Mouse (Mus musculus): ENCODE measurements around the gene Nhs.

Nhs gene

GRCm38 (mm10) chrX:162021724-162022123 lies 137.8 kb downstream of the Nhs start:
- in situ Hi-C loops (cut with MboI; ENCODE audit: unreplicated experiment in 2 of 2): no loop called here

DNA sequence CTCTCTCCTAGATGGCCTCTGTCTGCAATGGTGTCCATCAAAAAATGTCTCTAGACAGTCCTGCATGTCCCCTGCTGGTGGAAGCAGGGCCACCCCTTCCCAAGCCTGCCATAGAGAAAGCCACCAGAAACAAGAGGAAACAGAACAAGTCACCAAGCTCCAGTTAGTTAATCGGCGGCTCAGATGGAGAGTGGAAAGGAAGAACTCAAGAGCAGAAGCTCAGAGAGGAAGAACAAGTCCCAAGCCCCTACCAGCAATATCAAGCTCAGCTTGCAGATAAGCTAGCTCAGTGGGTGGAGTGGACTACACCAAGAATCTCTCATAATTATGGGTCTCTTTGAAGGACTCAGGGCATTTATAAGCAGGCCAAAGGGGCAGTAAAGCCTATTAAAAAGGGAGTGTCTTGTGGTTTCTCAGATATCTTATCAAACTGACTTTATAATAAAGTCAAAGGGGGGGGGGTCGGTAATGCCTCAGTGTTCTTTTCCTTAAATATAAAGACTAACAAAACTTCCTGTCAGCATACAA lies 139.4 kb downstream of the Nhs start:
- in situ Hi-C loops (cut with MboI; ENCODE audit: unreplicated experiment in 2 of 2): no loop called here

GRCm38 (mm10) chrX:162017471-162017870 lies 142.1 kb downstream of the Nhs start:
- in situ Hi-C loops (cut with MboI; ENCODE audit: unreplicated experiment in 2 of 2): no loop called here

DNA sequence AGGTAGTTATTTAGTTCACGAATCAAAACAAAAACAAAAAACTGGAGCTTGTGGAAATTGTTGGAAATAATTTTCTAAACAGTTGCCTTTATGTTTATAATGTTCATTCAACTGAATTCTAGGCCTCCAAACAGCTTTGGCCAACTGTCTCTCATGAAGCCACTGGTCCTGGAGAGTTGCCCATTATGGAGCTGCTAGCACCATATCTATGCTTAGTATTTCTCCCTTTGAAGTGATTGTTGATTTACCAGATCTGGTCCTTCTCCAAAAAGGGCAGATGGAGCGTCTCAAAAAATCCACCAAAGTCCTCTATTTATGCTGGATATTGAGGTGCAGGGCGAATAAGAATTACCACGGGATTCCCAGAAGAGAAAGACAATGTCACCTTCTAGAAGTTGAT lies 147.0 kb downstream of the Nhs start:
- in situ Hi-C loops (cut with MboI; ENCODE audit: unreplicated experiment in 2 of 2): no loop called here

DNA sequence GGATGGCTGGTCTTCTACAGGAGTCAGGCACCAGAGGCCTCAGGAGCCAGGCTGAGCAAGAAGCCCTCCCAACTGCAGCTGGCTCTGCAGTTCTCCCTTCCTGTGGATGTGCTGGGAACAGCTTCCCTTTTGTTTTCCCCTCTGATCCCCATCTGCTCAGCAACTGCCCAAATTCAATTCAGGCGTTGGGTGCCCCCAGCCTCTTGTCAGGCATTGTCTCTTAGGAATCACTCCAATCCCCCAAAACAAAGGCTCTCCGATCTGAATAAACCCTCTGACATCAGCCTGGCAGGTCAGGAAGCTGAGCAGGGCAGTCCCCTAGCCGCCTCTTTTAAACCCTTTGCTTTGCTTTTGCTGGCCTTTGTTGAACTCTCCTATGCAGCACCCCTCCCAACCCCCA lies 149.7 kb downstream of the Nhs start:
- in situ Hi-C loops (cut with MboI; ENCODE audit: unreplicated experiment in 2 of 2): no loop called here

- in situ Hi-C loops (cut with MboI; ENCODE audit: unreplicated experiment in 2 of 2): no loop called here
These were observed 155.7 kb downstream of the Nhs start for GRCm38 (mm10) chrX:162003818-162004217.

DNA sequence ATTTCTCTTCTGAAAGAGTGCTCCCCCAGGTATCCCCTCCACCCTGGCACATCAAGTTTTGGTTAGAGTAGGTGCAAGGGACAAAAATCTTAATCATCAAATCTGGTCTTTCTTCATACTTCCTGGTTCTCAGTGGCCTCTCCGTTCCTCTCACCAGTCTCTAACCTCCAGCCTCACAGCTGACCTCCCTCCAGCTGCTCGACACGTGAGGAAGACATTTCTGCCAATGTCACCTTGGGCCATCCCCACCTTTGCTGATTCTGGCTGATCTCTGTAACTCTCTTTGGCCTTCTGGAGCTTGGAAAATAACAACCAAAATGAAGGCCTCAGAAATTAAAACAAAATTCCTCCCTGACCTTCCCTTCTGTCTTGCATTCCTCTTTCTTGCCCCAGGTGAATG lies 160.7 kb downstream of the Nhs start:
- in situ Hi-C loops (cut with MboI; ENCODE audit: unreplicated experiment in 2 of 2): no loop called here

DNA sequence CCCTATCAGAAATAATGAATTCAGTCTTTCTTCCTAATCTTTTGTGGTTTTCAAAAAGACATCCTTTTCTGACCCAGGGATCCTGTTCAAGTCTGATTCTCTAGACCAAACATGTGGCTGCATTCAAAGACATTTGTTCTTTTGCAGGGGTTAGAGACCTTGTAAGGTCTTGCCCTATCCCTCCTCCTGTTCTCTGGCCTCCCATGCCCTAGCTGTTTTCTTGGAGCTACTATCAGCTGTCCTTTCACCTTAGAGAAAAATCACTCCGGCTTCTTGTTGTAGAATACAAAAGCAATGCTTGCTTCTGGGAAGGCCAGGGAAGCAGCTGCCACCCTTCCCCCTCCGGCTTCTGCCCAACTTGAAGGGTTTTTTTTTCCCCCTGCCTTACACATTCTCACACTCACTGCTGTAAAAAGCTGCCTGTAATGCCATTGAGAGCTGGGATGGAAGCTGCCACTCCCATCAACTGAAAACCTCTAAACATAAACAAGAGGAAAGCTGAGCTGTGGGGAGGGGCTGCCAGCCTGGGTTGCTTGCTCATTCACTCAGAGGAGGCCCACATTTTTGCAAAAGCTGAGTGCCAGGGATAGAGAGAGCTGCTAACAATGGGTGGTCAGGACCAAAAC lies 162.2 kb downstream of the Nhs start:
- in situ Hi-C loops (cut with MboI; ENCODE audit: unreplicated experiment in 2 of 2): no loop called here

DNA sequence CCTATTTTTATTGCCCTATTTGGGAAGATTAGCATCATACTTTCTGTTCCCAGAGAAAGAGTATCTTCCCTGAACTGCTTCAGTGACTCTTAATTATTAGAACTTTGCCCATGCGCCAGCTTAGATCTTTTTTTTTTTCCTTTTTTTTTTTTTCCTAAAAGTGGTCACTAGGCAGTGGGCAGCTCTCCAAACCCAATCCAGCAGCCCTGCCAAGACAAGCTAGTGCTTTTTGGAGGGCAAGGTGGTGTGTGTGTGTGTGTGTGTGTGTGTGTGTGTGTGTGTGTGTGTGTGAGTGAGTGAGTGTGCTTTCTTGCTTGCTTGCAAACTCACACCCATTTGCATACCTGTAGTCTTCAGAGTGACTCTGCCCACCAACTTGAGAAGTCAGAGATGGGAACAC lies 169.4 kb downstream of the Nhs start:
- in situ Hi-C loops (cut with MboI; ENCODE audit: unreplicated experiment in 2 of 2): no loop called here

- in situ Hi-C loops (cut with MboI; ENCODE audit: unreplicated experiment in 2 of 2): no loop called here
These were observed 174.6 kb downstream of the Nhs start for GRCm38 (mm10) chrX:161984961-161985360.

DNA sequence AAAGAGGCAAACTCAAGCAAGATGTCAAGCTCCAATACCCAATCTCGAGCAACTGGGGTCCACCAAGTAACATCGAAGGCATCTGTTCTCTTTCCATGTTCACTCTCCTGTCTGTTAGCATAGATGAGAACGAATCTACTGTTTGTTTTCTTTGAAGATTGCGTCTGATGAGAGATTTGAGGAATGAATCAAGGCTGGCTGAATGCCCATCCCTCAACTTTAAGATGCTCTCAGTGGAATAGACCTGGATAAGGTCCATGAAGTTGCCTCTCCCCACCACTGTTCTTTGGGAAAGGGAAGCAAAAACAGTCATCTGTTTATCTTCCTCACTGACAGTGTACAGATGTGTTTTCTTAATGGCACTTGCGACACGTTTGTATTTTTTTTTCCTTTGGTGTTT lies 178.1 kb downstream of the Nhs start:
- in situ Hi-C loops (cut with MboI; ENCODE audit: unreplicated experiment in 2 of 2): no loop called here

GRCm38 (mm10) chrX:161979946-161980345 lies 179.6 kb downstream of the Nhs start:
- in situ Hi-C loops (cut with MboI; ENCODE audit: unreplicated experiment in 2 of 2): no loop called here

- in situ Hi-C loops (cut with MboI; ENCODE audit: unreplicated experiment in 2 of 2): no loop called here
These were observed 182.2 kb downstream of the Nhs start for GRCm38 (mm10) chrX:161977236-161977841.

DNA sequence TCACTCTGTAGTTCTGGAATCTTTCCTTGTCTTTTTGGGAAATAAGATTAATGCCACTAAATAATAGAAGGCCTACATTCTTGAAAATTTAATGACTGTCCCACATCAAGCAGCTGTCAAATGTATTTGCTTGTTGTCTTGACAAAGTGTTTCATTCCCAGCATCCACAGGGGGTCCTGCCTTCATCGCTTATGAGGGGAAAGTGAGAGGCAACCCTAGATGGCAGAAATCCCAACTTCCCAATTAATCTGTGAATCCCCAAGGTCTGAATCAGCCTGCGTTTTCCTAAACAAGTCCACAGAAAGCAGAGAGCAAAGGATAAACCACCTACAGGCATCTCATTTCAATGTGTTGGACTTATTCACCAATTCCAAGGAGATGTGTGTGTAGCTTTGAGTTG lies 183.2 kb downstream of the Nhs start:
- in situ Hi-C loops (cut with MboI; ENCODE audit: unreplicated experiment in 2 of 2): no loop called here

DNA sequence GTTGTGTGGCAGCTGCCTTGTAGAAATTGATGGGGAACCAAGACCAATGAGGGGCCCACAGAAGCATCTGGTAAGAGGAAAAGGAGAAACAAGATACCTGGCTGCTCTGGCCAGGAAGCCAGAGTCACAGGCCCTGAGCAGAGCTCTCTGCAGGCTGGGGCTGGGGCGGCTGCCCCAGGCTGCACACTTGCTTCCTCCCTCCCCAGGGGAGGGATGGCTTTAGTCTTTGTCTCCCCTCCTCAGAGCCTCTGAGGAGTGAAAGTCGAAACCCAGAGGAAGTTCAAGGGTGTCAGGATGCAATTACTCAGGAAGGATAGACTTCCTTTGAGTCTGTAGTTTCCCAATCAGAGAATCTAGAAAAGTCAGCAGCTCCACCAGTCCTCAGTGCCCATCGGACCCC lies 186.0 kb downstream of the Nhs start:
- in situ Hi-C loops (cut with MboI; ENCODE audit: unreplicated experiment in 2 of 2): no loop called here

GRCm38 (mm10) chrX:161972723-161973122 lies 186.8 kb downstream of the Nhs start:
- in situ Hi-C loops (cut with MboI; ENCODE audit: unreplicated experiment in 2 of 2): no loop called here

GRCm38 (mm10) chrX:161971961-161972502 lies 187.5 kb downstream of the Nhs start:
- in situ Hi-C loops (cut with MboI; ENCODE audit: unreplicated experiment in 2 of 2): no loop called here

DNA sequence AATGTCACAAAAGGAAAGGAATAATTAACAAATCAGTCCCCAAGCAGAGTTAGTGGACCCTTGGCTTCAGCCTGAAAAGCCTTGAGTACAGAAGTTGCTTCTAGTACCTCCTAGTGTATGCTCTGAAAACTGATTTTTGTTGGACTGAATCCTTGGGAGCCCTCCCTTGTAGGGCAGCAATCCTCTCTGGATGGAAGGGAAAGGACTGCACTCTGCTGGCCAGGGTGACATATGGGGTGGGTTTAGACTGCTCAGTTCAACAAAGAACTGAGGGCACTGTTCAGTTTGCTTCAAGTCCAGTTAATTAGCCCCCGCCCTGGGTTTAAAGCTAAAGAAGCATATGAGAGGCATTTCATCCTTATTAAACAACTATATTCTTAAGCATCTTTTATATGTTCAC lies 188.4 kb downstream of the Nhs start:
- in situ Hi-C loops (cut with MboI; ENCODE audit: unreplicated experiment in 2 of 2): no loop called here

- in situ Hi-C loops (cut with MboI; ENCODE audit: unreplicated experiment in 2 of 2): no loop called here
These were observed 191.8 kb downstream of the Nhs start for GRCm38 (mm10) chrX:161967692-161968091.

- in situ Hi-C loops (cut with MboI; ENCODE audit: unreplicated experiment in 2 of 2): no loop called here
These were observed 196.2 kb downstream of the Nhs start for GRCm38 (mm10) chrX:161963372-161963771.

- in situ Hi-C loops (cut with MboI; ENCODE audit: unreplicated experiment in 2 of 2): no loop called here
These were observed 196.7 kb downstream of the Nhs start for GRCm38 (mm10) chrX:161962855-161963254.

DNA sequence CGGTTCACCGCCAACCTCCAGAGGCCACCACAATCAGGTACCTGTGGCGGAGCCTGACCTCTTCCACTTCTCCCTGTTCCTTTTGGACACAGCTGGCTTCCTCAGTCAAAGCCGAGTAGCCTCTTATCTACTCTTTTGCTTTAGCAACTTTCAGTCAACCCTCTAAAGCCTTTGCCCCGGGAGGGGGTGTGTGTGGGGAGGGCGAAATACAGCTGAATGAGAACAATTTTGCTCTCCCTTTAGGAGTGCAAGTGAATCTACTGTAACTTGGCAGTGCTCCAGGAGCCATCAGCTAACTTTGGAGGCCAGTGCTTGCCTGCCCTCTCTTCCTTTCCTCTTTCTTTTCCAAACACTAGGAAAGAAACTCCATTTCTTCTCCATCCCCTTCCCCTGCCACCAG lies 197.8 kb downstream of the Nhs start:
- in situ Hi-C loops (cut with MboI; ENCODE audit: unreplicated experiment in 2 of 2): no loop called here
